Mouse (Mus musculus) ovary, postnatal 14 days (tissue): ENCODE measurements at regions not wholly inside any gene's neighbourhood (a gene's known extent, or its start where the extent isn't known, plus 50 kb on each side); places are given as distances from the start of the nearest gene placed in this dataset.

Source experiments
- DNase-seq: peaks from one replicate; pipeline ENCODE4 v3.0.0; 2022; ENCODE audit warnings: low spot score

DNA sequence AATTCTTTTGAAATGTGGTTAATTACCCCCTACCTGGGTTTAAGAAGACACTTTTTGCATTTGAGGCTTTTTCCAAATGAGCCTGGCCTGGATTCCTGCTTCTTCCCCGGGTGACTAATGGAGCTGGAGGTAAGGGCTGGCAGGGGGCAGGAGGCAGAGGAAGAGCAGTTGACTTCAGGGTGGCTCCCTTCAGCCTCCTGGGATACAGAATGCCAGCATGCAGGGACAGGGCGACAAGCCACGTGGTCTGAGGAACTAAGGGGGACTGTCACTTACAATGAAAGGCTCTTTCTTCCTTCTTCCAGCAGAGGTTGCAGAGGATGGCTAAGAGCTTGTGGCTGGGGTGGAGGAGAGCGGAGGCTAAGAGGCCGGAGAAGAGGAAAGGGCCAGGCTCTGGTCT lies 234.8 kb upstream of the Rpl38 start:
- DNase-seq, result no peak

DNA sequence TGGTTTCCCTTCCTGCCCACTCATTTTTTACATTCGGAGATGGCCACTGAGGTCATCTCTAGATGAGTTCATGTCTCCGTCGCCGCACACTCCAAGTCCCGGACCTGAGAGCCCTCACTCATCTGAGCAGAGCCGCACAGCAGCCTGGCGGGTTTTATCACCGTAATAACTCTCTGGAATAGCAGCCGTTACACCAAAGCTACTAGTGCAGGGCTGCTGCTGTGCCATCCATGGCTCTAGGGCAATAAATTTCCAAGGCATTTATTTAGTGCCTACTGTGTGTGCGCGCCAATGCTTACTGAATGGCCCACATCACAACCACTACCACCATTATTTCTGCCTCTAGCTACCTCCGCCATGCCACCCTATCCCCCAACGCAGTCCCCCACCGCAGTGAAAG lies 242.9 kb upstream of the Rpl38 start:
- DNase-seq, result no peak

DNA sequence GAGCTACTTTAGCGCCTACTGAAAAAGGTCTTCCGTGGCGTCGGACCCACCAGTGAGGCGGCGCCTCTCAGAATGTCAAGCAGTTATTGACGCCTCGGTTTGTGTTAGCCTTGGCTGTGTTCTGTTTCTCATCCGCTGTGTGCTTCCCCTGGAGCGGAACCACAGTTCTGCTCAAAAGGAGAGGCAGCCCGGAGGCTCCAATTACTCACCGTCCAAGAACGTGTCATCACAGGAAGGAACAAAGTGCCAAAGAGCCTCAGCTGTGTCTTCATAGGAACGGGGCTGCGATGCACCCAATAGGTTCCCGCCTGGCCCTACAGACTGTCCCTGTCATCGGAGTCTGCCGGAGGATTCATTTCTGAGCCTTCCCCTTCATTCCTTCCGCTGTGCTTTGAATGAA lies 245.0 kb upstream of the Rpl38 start:
- DNase-seq, result no peak

DNA sequence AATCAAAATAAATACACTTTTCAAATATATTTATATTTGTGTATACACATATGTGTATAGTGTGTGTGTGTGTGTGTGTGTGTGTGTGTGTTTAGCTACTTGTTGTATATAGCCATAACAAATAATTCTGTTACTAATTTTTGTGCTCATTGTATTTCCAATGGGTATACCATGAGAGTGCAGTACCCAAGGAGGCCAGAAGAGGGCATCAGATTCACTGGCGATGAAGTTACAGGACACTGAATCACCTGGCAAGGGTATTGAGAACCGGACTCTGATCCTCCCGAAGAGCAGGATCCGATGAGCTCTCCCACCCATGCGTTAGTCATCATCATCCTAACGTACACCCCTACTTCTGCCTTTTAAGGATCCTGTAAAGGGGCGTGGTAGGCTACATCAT lies 249.3 kb upstream of the Rpl38 start:
- DNase-seq, result no peak

DNA sequence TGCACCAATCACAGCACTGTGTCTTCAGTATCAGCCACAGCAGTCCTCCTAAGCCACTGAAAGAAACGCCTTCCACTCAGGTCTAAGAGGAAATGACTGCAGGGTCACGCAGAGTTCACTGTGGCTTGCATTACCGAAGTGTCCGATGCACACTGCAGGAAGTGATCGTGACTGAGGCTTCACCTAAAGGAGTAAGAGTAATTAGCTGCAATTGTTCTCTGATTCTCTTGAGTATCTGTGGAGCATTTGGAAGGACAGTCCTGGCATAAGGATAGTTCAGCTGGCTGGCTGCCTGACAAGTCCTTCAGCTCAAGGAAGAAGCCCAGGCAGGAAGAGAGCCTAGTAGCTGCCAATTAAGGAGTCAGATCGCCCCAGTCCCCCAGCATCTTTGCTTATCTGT lies 252.2 kb upstream of the Rpl38 start:
- no peak for DNase-seq

DNA sequence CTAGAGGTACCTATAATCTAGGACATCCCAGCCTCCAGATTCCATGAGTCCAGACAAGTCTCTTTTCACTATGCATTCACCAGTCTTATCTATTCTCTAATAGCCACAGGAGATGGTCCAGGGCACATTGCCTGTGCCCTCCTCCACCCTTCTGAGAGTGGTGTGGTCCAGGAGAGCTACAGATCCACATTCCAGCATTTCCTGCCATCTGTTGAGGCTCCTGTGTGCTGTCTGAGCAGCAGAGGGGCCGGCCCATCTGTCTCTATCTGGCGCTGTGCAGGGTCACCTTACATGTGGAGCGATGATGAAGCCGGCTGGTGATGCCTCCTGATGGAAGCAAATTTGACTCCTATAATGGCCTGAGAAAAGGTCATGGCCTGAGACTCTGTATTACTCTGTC lies 263.9 kb upstream of the Rpl38 start:
- no peak for DNase-seq

DNA sequence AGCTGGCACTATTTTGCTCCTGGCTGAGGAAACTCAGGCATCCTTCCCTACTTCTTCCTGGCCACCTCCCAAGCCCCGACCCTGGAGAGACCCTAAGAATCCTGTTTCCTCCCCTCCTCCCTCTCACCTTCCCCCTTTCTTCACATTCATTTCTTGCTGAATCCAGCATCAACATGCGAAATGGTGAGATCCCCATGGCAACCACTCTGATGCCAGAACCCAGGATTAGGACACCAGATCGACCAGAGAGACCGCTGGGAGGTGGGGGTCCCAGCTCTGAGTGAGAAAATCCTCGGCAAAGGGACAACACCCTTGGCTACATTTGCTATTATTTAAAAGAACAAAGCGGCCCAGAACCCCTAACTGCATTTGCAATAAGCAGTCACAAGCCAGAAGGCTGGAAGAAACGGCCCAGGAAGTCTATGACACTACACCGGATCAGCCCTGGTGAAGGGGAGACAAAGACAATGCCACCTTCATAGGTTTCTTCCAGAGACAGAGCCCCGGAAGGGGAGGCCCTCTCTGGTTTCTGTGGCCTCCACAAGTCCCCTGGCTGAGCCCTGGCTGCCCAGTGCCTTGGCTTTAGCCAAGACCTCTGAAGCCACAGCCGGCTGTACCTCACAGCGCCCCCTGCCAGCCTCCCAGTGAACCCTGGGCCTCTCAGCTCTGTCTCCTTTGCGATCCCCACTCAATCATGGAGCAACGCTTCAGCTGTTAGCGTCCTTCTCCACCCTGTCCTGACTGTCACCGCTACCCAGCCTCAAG lies 265.6 kb upstream of the Rpl38 start:
- no peak for DNase-seq

DNA sequence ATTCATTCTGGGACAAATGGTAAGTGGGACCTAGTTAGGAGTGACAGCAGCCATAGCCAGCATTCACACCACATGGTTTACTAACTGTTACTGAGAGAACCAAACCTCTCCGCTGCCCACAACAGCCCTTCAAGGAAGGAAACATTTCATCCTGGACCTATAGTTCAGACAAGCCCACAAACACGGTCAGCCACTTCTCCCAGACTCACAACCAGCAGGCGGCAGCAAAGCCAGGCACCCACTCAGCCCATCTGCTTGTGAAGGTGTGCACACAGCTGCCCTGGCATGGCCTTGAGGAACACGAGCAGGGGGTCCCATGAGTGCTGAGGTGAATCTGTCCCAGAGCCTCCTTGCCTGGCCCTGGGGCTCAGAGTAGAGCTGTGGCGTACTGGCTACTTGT lies 267.6 kb upstream of the Rpl38 start:
- no peak for DNase-seq

DNA sequence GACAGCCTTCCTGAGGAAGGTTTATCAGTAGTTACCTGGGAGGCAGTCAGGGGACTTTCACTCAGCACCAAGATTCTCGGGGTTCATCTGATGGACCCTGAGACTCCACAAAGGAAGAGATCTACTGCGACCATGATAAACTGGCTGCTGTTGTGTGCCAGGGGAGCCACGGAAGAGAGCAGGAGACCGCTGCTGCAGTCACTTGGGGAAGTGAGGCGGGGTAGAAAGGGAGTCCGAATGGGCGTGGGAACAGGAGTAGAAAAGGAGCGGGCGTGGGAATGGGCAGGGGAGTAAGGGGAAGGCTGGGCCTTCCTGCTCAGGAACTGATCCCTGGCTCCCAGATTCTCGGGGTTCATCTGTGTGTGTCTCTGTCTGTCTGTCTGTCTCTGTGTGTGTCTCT lies 276.2 kb upstream of the Rpl38 start:
- no peak for DNase-seq

DNA sequence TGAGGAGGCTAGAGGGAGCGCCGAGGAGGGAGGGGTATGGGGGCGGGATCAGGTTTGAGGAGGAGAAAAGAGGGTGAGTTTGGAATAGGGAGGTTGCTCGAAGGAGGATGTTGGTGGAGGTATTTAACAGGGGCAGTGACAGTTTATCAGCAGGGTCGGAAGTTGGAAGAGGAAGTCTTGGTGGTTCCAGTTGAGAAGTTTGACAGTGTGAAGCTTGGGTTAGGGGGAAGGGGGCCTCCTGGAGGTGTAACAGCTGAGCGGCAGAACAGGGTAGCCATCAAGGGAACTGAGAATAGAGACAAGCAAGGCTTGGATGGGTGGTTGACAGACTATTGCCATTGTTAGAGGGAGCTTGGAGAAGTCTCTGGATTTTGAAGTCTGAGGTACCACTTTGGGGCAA lies 276.8 kb upstream of the Rpl38 start:
- no peak for DNase-seq

DNA sequence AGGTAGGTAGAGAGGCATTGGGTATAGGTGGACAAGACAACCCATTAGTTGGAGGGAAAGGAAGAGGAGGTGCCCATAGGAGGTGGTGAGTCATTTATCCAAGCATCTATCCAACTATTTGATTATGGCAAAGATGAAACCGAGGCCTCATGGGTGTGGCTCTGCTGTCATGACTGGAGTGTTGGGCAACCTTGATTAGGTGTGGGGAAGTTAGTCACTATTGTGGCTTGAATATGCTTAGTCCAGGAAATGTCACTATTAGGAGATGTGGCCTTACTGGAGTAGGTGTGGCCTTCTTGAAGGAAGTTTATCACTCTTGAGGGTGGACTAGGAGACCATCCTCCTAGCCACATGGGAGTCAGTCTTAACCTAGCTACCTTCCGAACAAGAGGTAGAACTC lies 281.2 kb upstream of the Rpl38 start:
- no peak for DNase-seq

DNA sequence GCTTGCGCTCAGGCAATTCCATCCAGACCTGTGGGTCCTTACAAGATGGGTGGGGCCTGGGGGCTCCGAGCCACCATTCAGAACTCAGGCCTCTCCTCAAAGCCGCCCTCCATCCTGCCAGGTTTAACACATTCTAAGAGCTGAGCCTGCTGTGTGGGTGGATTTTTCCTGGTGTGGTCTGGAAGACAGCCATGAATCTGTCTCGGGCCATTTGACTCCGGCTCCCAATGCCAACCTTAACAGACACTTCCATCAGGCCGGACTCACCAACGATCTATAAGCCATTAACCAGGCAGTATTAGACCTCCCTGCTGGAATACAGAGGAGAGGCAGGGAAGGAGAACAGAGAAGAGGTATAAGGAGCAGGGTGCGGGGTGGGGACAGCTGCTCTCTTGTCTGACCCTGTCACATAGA lies 288.9 kb upstream of the Rpl38 start:
- no peak for DNase-seq

DNA sequence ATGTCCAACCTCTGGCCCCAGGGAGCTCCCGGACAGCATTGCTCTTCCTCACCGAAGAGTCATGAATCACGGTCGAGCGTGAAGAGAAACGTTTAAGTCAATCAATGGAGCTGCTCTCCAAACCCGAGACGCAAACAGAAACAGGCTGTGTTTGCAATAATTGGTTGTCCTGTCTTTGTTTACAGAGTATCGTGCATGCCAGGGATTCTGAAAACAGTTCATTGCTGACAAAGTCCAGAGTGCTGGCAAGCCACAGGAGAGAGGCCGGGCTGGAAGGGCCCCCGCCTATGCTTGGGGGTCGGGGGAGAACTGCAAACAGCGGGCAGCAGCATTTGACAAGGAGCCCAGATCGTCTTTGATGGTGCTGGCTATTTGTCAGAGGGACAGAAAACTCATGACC lies 292.4 kb upstream of the Rpl38 start:
- DNase-seq, result no peak

DNA sequence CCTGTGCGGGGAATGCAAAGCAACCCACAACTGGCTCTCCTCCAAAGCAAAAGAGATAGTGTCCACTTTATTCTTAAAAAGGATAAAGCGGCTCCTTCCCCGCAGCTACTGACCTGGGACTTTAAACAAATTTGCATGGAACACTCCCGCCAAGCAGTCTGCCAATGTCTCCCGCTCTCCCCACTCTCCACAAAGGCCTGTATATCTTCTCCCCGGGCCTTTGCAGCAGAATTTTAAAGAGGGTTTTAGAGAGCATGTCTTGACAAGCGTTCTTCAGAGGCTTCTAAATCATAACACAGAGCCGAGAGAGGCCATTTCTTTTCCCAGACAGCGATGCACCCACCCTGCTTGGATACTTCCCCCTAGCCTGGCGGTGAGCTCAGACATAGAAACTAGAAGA lies 297.6 kb upstream of the Rpl38 start:
- DNase-seq, result no peak

DNA sequence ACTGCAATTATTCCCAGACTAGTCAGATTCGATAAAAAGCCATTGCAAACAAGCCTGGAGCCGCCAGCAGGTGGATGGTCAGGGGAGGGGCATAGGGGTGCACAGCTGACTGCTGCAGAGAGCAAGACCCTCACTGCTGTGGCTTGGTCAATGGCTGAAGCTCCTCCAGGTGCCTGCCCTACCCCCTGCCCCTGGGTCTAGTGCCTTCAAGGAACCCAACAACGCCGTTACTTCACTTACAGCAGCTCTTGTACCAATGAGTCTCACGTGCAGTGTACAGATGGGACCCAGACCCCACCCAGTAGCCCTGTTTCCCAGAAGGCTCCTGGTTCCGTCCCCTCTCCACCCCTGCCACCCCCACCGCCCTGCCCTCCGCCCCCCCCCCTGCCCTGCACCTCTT lies 300.5 kb upstream of the Rpl38 start:
- DNase-seq, result no peak

DNA sequence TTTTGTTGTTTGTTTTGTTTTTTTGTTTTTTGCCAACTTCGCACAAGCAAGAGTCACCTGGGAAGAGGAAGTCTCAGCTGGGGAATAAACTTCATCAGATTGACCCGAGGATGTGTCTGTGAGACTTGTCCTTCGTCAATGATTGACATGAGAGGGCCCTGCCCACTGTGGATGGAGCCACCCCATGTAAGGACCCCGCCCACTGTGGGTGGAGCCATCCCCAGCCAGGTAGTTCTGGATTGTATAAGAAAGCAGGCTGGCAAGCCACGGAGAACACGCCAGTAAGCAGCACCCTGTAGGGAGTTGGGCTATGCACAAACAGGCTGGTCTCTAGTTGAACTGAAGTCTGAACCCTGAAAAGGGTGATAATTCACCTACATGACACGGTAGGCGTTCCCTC lies 294.1 kb upstream of the Sdk2 start:
- no peak for DNase-seq

DNA sequence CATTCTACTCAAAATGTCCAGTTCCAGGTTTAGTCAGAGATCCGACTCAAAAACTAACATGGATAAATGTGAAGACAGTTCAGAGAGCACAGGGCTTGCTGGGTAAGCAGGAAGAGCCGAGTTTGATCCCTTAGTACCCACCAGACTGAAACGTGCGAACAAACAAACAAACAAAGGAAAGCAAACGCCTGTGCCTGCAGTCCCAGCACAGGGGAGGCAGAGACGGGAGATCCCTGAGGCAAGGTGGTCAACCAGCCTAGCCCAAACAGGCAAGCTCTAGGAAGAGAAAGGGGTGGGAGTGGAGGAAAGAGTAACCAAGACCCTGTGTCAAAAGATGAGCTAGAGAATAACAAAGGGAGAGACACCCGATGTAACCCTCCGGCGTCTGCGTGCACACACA lies 293.5 kb upstream of the Sdk2 start:
- no peak for DNase-seq

DNA sequence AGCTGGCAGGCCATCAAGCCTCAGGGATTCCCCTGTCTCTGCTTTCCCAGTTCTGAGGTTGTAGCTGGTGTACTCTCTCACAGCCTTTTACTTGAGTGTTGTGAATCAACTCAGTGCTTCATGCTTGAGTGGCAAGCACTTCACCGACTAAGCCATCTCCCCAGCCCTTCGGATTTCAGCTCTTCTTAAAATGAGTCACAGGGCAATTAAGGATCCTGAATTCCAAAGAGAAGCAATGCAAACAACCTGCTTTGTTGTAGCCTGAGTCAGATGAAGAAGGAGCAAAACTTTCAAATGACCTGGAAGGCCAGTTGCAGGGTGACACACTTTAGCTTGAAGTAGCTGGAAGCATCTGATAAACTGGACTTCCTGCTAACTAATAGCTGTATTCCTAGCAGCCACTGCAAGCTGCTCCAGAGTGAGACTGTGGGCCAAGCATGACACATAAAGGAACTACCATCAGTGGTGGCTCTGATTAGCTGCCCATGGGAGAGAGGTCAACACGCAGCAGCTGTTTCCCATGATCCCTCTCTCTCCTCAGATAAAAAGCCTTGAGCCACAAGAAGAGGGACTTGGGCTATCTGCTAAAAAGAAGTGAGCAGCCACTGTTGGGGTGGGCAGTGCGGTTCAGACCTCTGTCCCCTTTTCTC lies 285.4 kb upstream of the Sdk2 start:
- no peak for DNase-seq

DNA sequence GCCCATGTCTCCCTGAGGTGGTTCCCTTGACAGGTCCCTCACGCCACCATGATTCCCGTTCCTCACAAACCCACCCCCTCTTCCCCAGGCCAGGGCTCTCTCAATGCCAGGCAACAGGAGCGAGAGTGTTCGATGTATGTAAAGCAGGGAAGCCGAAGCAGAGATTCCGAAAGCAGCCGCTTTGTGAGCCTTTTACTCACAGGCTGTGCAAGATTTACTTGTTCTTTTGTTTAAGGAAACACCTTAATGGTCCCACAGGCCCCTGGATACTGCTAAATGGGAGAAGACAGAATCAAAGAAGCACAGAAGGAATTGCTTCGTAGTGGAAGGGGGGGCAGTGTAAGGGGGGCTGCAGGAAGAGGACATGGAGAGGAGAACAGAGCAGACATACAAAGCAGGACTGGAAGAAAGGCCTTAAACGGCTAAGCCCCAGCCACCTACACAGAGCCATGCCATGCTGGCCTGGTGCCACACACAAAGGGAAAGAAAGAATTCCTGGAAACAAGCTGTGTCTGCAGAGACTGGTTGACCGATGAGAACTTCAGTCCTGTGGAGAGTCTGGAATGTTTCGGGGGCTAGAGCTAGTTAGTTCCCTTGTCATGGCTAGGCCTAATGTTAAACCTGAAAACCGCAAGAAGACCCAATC lies 270.1 kb upstream of the Sdk2 start:
- no peak for DNase-seq

DNA sequence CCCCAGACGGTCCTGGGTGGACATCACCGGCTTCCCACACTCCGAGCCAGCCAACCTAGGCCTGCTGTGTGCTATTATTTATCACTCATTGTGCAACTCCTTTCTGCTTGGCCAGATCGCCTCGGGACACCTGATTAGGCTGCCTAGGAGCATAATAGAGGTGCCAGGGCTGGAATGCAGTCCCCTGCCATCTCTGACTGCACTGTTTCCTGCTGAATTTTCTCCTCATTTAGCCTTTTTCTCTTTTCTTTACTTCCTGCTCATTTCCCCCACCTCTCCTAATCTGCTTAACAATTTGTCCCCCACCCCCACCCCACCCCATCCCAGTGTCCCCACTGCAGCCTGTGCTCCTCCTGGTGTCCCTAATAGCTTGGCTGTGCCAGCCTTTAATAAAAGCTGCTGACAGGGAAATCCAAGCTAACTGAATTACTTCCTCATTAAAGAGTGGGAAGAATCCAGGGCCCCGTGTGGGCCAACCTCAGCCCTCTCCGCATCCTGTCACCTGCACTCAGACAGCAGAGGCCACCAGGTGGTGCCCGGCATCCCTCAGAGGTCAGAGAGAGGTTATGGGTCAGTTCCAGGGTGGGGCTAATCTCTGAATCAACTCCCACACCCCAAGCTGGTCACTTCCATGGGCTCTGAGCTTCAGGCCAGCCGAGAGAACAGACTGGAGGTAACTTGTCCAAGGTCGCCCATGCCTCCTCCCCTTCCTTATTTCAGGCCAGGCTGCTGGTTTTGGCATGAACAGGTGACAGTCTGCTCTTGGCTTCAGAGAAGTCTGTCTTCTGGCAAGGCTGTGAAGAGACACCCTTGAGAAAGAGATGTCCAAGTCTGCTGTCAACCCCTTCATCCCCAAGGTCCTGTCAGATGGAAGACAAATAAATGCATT lies 269.3 kb upstream of the Sdk2 start:
- no peak for DNase-seq

DNA sequence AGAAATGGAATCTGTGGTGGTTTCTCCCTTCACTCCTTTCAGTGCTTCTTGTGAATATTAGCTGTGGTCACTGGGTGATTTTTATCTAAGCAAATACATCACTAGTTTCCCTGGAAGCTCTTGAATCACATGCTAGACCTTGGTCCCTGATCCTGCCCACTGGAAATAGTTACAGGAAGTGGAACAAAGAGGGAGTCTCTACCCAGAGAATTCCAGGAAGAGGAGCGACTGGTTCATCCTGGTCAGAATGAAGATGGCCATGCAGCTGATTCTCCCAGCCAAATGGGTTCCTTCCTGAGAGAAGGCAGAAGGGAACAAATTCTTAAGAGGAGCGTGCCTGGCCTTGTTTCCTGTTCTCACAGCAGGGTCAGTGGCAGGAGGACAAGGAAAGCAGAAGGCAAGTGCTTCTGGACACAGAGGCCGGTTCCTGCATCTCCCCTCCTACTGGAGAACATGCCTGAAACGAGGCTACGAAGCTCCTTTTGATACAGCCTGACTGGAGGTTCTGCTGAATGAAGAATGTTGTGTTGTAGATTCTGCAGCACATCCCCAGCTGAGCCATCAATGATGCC lies 264.8 kb upstream of the Sdk2 start:
- no peak for DNase-seq

DNA sequence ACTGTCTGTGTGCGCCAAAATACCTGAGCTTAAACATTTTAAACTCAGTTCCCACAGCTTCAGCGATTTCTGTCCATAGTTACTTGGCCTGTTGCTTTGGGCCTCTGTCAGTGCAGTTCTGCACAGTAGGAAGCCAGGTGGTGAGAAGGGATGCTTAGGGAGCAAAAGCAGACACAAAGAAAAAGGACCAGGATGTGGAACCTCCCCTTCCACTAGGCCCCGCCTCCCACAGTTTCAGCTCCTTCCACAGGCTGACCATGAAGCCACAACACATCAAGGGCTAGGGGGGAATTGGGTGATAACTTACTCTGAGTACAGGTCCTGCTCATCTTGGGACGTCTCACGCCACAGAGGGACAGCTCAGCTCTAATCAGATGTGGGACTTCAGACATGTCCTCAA lies 263.5 kb upstream of the Sdk2 start:
- no peak for DNase-seq
